13 mouse cellular contexts compared by ENCODE assay signal in the genomic region with DNA sequence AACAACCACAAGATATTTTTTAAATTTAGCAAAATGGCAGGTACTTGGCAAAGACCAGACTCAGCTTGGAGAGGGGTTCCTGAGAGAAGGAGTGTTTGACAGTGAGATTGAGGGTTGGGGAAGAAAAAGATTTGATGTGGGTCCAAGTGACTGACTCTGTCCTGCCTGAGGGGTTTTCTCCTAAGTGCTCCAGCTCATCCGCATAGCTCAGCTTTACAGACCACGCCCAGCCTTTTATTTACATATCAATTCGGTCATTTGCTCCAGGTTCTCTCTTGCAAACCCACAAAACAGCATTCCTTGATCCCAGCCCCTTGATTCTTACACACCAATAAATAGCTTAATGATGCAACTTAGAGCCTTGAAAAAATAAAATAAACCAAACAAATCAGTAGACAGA.
"Had no signal": no experiment of that assay in that cellular context is flagged by ENCODE, and none has a peak within 500 bp of the region (broad histone marks: within the 10 kb centered on the region; RNA-seq: fewer than 3 reads in every experiment).

No protein-coding gene starts in this region.

- H3K36me3 ChIP-seq: lung, embryonic 15.5 days; midbrain, embryonic 13.5 days; midbrain, embryonic 15.5 days; neural tube, embryonic 12.5 days had no signal

- H3K27ac ChIP-seq: lung, embryonic 15.5 days; macrophage; midbrain, embryonic 13.5 days; midbrain, embryonic 15.5 days; neural tube, embryonic 12.5 days had no signal

- DNase-seq: liver, postnatal 0 days; lung, adult 2 months; lung, postnatal 14 days; lung, postnatal 36 days; right cerebral cortex, postnatal 14 days; thymus, postnatal 14 days; thymus, postnatal 36 days had no signal

- H3K4me3 ChIP-seq: lung, embryonic 15.5 days; megakaryocyte, embryonic 14.5 days; midbrain, embryonic 13.5 days; midbrain, embryonic 15.5 days; neural tube, embryonic 12.5 days had no signal

- H3K27me3 ChIP-seq: lung, embryonic 15.5 days; megakaryocyte, embryonic 14.5 days; midbrain, embryonic 13.5 days; midbrain, embryonic 15.5 days; neural tube, embryonic 12.5 days had no signal

- H3K4me1 ChIP-seq: lung, embryonic 15.5 days; megakaryocyte, embryonic 14.5 days; midbrain, embryonic 13.5 days; midbrain, embryonic 15.5 days; neural tube, embryonic 12.5 days had no signal

- H3K9me3 ChIP-seq: lung, embryonic 15.5 days; megakaryocyte, embryonic 14.5 days; midbrain, embryonic 13.5 days; midbrain, embryonic 15.5 days; neural tube, embryonic 12.5 days had no signal
